8 mouse cellular contexts compared by ENCODE assay signal in genomic region chr11:54101701-54102100, GRCm38 (mm10). TPM values are rescaled to one million over a fixed set of nuclear protein-coding genes. Genes with fewer than 3 reads are reported as not detected.
A peak's percentile ranks its signal among the peaks of the same experiment; 100 is the strongest.
DNase-seq lines count a peak whose midpoint lies in the region; ATAC-seq and TF ChIP-seq lines count a peak whose summit lies in the region.

No protein-coding gene starts in this region.

- peaks cover 7% of the 10 kb centered on the region; the same call in 1 of the 2 replicates for H3K27me3 ChIP-seq in heart, embryonic 12.5 days (replicated peaks)
- H3K27me3 ChIP-seq in hindbrain, embryonic 14.5 days (ENCODE audit: control insufficient read depth, insufficient read depth, low read length): peaks cover 16% of the 10 kb centered on the region; the same call in 1 of the 2 replicates
- H3K27me3 ChIP-seq in midbrain, embryonic 15.5 days (replicated peaks): peaks cover 7% of the 10 kb centered on the region

- H3K27ac ChIP-seq in heart, embryonic 12.5 days (ENCODE audit: poor library complexity, severe bottlenecking): no peak overlapping the region
- no peak overlapping the region for H3K27ac ChIP-seq in cortical plate, adult 2 months (ENCODE audit: insufficient read depth, low read length)
- no peak overlapping the region for H3K27ac ChIP-seq in hindbrain, embryonic 14.5 days
- H3K27ac ChIP-seq in midbrain, embryonic 15.5 days: no peak overlapping the region

- H3K9me3 ChIP-seq in heart, embryonic 12.5 days (replicated peaks): no peaks in the 10 kb centered on the region
- no peaks in the 10 kb centered on the region for H3K9me3 ChIP-seq in hindbrain, embryonic 14.5 days (ENCODE audit: control insufficient read depth, low read length)
- no peaks in the 10 kb centered on the region for H3K9me3 ChIP-seq in midbrain, embryonic 15.5 days

- no peak for TF ChIP-seq CTCF in cortical plate, adult 2 months (IDR thresholded peaks at IDR 0.05; ENCODE audit: extremely low read depth, insufficient read depth, low read length)

- H3K4me3 ChIP-seq in heart, embryonic 12.5 days: peak overlapping the region; percentile 75
- H3K4me3 ChIP-seq in cortical plate, adult 2 months (ENCODE audit: insufficient read depth, low read length): peak overlapping the region; percentile 43
- H3K4me3 ChIP-seq in hindbrain, embryonic 14.5 days (replicated peaks; ENCODE audit: low read length): peak overlapping the region; percentile 62; the same call in 1 of the 2 replicates
- H3K4me3 ChIP-seq in midbrain, embryonic 15.5 days: peak overlapping the region; percentile 61

- DNase-seq in heart, adult 18-20 months: no peak
- no peak for DNase-seq in hindbrain, embryonic 14.5 days (ENCODE audit: low spot score)
- no peak for DNase-seq in gastrocnemius, postnatal 25 days
- no peak for DNase-seq in adrenal gland, adult (ENCODE audit: inconsistent age in 2 of 2, low spot score in 1 of 2)
- DNase-seq in frontal cortex, postnatal 25 days (ENCODE audit: low spot score in 2 of 2): no peak

- H3K4me1 ChIP-seq in heart, embryonic 12.5 days (replicated peaks): peaks cover 42% of the 10 kb centered on the region
- 0 out of 2 replicates have a peak, but pooled peaks cover 4% of the 10 kb centered on the region for H3K4me1 ChIP-seq in cortical plate, adult 2 months (ENCODE audit: control insufficient read depth, insufficient read depth, low read length)
- H3K4me1 ChIP-seq in hindbrain, embryonic 14.5 days (replicated peaks; ENCODE audit: control insufficient read depth, insufficient read depth, low read length): no peaks in the 10 kb centered on the region; the same call in 1 of the 2 replicates
- peaks cover 17% of the 10 kb centered on the region for H3K4me1 ChIP-seq in midbrain, embryonic 15.5 days

- H3K36me3 ChIP-seq in heart, embryonic 12.5 days: no peaks in the 10 kb centered on the region
- no peaks in the 10 kb centered on the region for H3K36me3 ChIP-seq in hindbrain, embryonic 14.5 days (replicated peaks; ENCODE audit: control insufficient read depth, insufficient read depth)
- no peaks in the 10 kb centered on the region for H3K36me3 ChIP-seq in midbrain, embryonic 15.5 days (replicated peaks)

- WGBS in heart, embryonic 12.5 days: 72% methylated on average over 9 of the region's 9 CpGs
- WGBS in hindbrain, embryonic 14.5 days: 83% methylated on average over 9 of the region's 9 CpGs
- 79% methylated on average over 9 of the region's 9 CpGs for WGBS in midbrain, embryonic 15.5 days

- no peak for TF ChIP-seq POLR2A in cortical plate, adult 2 months (IDR thresholded peaks at IDR 0.05; ENCODE audit: extremely low read depth, insufficient read depth, low read length)

- peak overlapping the region; percentile 86 for H3K9ac ChIP-seq in heart, embryonic 12.5 days
- H3K9ac ChIP-seq in hindbrain, embryonic 14.5 days: no peak overlapping the region
- no peak overlapping the region; the same call in 1 of the 2 replicates for H3K9ac ChIP-seq in midbrain, embryonic 15.5 days

- H3K4me2 ChIP-seq in heart, embryonic 12.5 days: peak overlapping the region; percentile 96
- H3K4me2 ChIP-seq in hindbrain, embryonic 14.5 days (replicated peaks): peak overlapping the region; percentile 100
- H3K4me2 ChIP-seq in midbrain, embryonic 15.5 days: peak overlapping the region; percentile 98

- no peak for ATAC-seq in heart, embryonic 12.5 days (ENCODE audit: insufficient number of reproducible peaks, low FRiP score)
- no peak for ATAC-seq in hindbrain, embryonic 14.5 days (ENCODE audit: low FRiP score)
- ATAC-seq in midbrain, embryonic 15.5 days (replicated peaks): peak; percentile 50

RNA-seq across cellular contexts. Expression of gene P4ha2, which starts 1.8 kb away (rescaled TPM):
- polyA plus RNA-seq in heart, embryonic 12.5 days (2016; fragmentation: Nextera tagmentation; extraction: Ambion mirVana): 56.5 and 62.1 TPM in 2 replicates
- total RNA-seq in heart, adult 18-20 months (2021): 10 to 100 TPM; 55.4 to 77.7 TPM
- polyA plus RNA-seq in cortical plate, adult 2 months (2012; rRNA removed): 16.2 and 17.2 TPM in 2 replicates
- polyA plus RNA-seq in hindbrain, embryonic 14.5 days (2014; fragmentation: Nextera tagmentation; extraction: Ambion mirVana): 8.9 and 10.4 TPM in 2 replicates
- 10.0 and 10.3 TPM in 2 replicates for polyA plus RNA-seq in midbrain, embryonic 15.5 days (2015; fragmentation: Nextera tagmentation; extraction: Ambion mirVana)
- 10 to 100 TPM; 25.6 to 32.3 TPM for total RNA-seq in gastrocnemius, postnatal 25 days (2021)

RNA-seq across cellular contexts. Expression of gene Pdlim4, which starts 32.9 kb away (rescaled TPM):
- polyA plus RNA-seq in heart, embryonic 12.5 days (2016; fragmentation: Nextera tagmentation; extraction: Ambion mirVana): 7.1 and 7.3 TPM in 2 replicates
- 10 to 100 TPM; 30.2 to 31.9 TPM for total RNA-seq in heart, adult 18-20 months (2021)
- polyA plus RNA-seq in cortical plate, adult 2 months (2012; rRNA removed): 21.2 and 22.1 TPM in 2 replicates
- 26.3 and 30.0 TPM in 2 replicates for polyA plus RNA-seq in hindbrain, embryonic 14.5 days (2014; fragmentation: Nextera tagmentation; extraction: Ambion mirVana)
- polyA plus RNA-seq in midbrain, embryonic 15.5 days (2015; fragmentation: Nextera tagmentation; extraction: Ambion mirVana): 22.3 and 26.8 TPM in 2 replicates
- 1 to 10 TPM; 8.6 to 10.0 TPM for total RNA-seq in gastrocnemius, postnatal 25 days (2021)
